Mouse (Mus musculus) MEL (cell line): ENCODE data around the gene Tex35.

Experiments
- CTCF ChIP-seq, 3 experiments: IDR thresholded peaks in 2 of 3; conservative IDR thresholded peaks in 1 of 3; 2 replicates each; pipeline ENCODE4 v1.5.1; 2011 to 2012; ENCODE audit warnings: low read length in 3 of 3, low read depth in 2 of 3, mild to moderate bottlenecking in 2 of 3, improper control_type of control experiment in 1 of 3, inconsistent platforms in 1 of 3, mixed read lengths in 1 of 3, moderate library complexity in 1 of 3; ENCODE audit not compliant: control insufficient read depth in 1 of 3, insufficient read depth in 1 of 3, poor library complexity in 1 of 3, severe bottlenecking in 1 of 3
- E2F4 ChIP-seq: IDR thresholded peaks from 2 replicates; pipeline ENCODE4 v1.6.1; 2011; ENCODE audit warnings: low read depth, low read length, improper control_type of control experiment, borderline replicate concordance
- JUND ChIP-seq: IDR thresholded peaks from 2 replicates; pipeline ENCODE4 v1.6.1; 2011; ENCODE audit warnings: low read depth, mild to moderate bottlenecking, improper control_type of control experiment, low read length
- POLR2A ChIP-seq, 2 experiments: IDR thresholded peaks; 2 replicates each; pipeline ENCODE4 v1.6.1; 2011 to 2012; ENCODE audit warnings: low read length in 2 of 2, mild to moderate bottlenecking in 2 of 2, control low read depth in 1 of 2, improper control_type of control experiment in 1 of 2, low read depth in 1 of 2, moderate library complexity in 1 of 2; ENCODE audit not compliant: control insufficient read depth in 1 of 2, insufficient read depth in 1 of 2, poor library complexity in 1 of 2
- RAD21 ChIP-seq: IDR thresholded peaks from 2 replicates; pipeline ENCODE4 v1.6.1; 2011; ENCODE audit warnings: mild to moderate bottlenecking, low read depth, low read length, improper control_type of control experiment
- USF1 ChIP-seq: IDR thresholded peaks from 2 replicates; pipeline ENCODE4 v1.6.1; 2014; ENCODE audit warnings: low read depth, mild to moderate bottlenecking, inconsistent platforms, low read length, improper control_type of control experiment, moderate library complexity

- no peak for TF ChIP-seq POLR2A (IDR thresholded peaks at IDR 0.05; ENCODE audit: control insufficient read depth in 1 of 2, insufficient read depth in 1 of 2, low read depth in 1 of 2, low read length in 2 of 2, poor library complexity in 1 of 2)
- no peak for TF ChIP-seq JUND
- TF ChIP-seq CTCF (IDR thresholded peaks at IDR 0.05 in 2 of 3, conservative IDR thresholded peaks at IDR 0.05 in 1 of 3; ENCODE audit: control insufficient read depth in 1 of 3, insufficient read depth in 1 of 3, low read depth in 2 of 3, low read length in 3 of 3, poor library complexity in 1 of 3, severe bottlenecking in 1 of 3) = no peak
- no peak for TF ChIP-seq RAD21
- no peak for TF ChIP-seq USF1
- TF ChIP-seq E2F4 = no peak
Observed at GRCm38 (mm10) chr1:157108580-157108979, at the start of gene Tex35.
